Mouse (Mus musculus) stomach, embryonic 14.5 days (tissue): Measurements from ENCODE around the gene Vmn1r193. TPM values are rescaled to one million over a fixed set of nuclear protein-coding genes. Genes with fewer than 3 reads are reported as not detected.

Experiments
- ATAC-seq: fragments of 200-750 bp; cut with Nextera tagmentation; 2 replicates; pipeline ENCODE4 v1.8.0; 2017; ENCODE audit warnings: low read depth, moderate TSS enrichment; ENCODE audit not compliant: insufficient number of reproducible peaks, insufficient read depth, low FRiP score
- H3K27ac ChIP-seq: fragments of 300-500 bp; sonication (generic); 2 replicates; pipeline ENCODE4 v1.5.1; 2014; ENCODE audit warnings: mild to moderate bottlenecking, low read length, moderate library complexity, mixed read lengths
- H3K27me3 ChIP-seq: fragments of 300-500 bp; sonication (generic); 2 replicates; pipeline ENCODE4 v1.6.1; 2014; ENCODE audit warnings: low read length, control low read depth, mixed read lengths; ENCODE audit not compliant: control insufficient read depth, insufficient read depth
- H3K36me3 ChIP-seq: fragments of 300-500 bp; sonication (generic); 2 replicates; pipeline ENCODE4 v1.6.1; 2014; ENCODE audit warnings: mild to moderate bottlenecking, control low read depth, low read length, moderate library complexity, mixed read lengths; ENCODE audit not compliant: control insufficient read depth, insufficient read depth
- H3K4me1 ChIP-seq: fragments of 300-500 bp; sonication (generic); 2 replicates; pipeline ENCODE4 v1.6.1; 2014; ENCODE audit warnings: low read length, control low read depth, mixed read lengths; ENCODE audit not compliant: control insufficient read depth, insufficient read depth
- H3K4me2 ChIP-seq: fragments of 300-500 bp; sonication (generic); replicated peaks from 2 replicates; pipeline ENCODE4 v1.6.1; 2014; ENCODE audit warnings: low read depth, low read length, control low read depth
- H3K4me3 ChIP-seq: fragments of 300-500 bp; sonication (generic); 2 replicates; pipeline ENCODE4 v1.5.1; 2014; ENCODE audit warnings: low read depth, low read length, control low read depth
- H3K9ac ChIP-seq: fragments of 300-500 bp; sonication (generic); replicated peaks from 2 replicates; pipeline ENCODE4 v1.6.1; 2014; ENCODE audit warnings: low read depth, mild to moderate bottlenecking, control low read depth, low read length, moderate library complexity, mixed read lengths
- H3K9me3 ChIP-seq: fragments of 300-500 bp; sonication (generic); 2 replicates; pipeline ENCODE4 v1.6.1; 2016; ENCODE audit warnings: low read depth, low read length, control low read depth; ENCODE audit not compliant: control insufficient read depth
- WGBS: fragments of 180-500 bp; shearing (Covaris S2); extraction: QIAGEN DNeasy Blood & Tissue Kit; methylation state at CpG from one replicate; pipeline ENCODE4 v1.1.7; 2014; 5-methylcytosine and 5-hydroxymethylcytosine counted together
- microRNA-seq: library from miRNA; unstranded; fragments of <30 nt; microRNA quantifications from one replicate; pipeline ENCODE4, GENCODE M21; 2016
- polyA plus RNA-seq: library from polyadenylated mRNA; unstranded; fragments of >200 nt; fragmentation: Nextera tagmentation; extraction: Ambion mirVana; gene quantifications from 2 replicates; pipeline ENCODE4 v1.2.1, GENCODE M21; 2014

Gene Vmn1r193
- polyA plus RNA-seq, 1 experiment from 2014 or later = not detected

- Histone ChIP-seq H3K36me3 (no peaks in the 10 kb centered on the region), H3K27ac (no peak overlapping the region), H3K4me1 (no peaks in the 10 kb centered on the region), H3K4me3 (no peak overlapping the region), H3K9ac (no peak overlapping the region), H3K9me3 (peaks cover 10% of the 10 kb centered on the region), H3K27me3 (no peaks in the 10 kb centered on the region), H3K4me2 (no peak overlapping the region)
- ATAC-seq = no peak
- 92% methylated on average over 15 of the region's 15 CpGs for WGBS
Observed at GRCm38 (mm10) chr13:22168416-22168815, 54.5 kb downstream of the Vmn1r193 start.

Small RNA genes lying within 50 kb of the gene (microRNA-seq; reads per million reads assigned to microRNA genes)
- gene Gm23282 = not detected
- gene Gm25084 = not detected

Other genes starting within 250 kb of the Vmn1r193 start
- gene Pom121l2, start 242.0 kb downstream of the Vmn1r193 start, polyA plus RNA-seq = not detected in 2 replicates
- gene Prss16, start 213.4 kb downstream of the Vmn1r193 start, polyA plus RNA-seq = 0.15 and 0.75 TPM in 2 replicates
- 10.3 and 12.7 TPM in 2 replicates for gene Hist1h2ah, start 187.6 kb downstream of the Vmn1r193 start, polyA plus RNA-seq
- gene Hist1h2bk, start 187.3 kb downstream of the Vmn1r193 start, polyA plus RNA-seq = 7.0 and 7.5 TPM in 2 replicates
- gene Hist1h4i, start 181.8 kb downstream of the Vmn1r193 start, polyA plus RNA-seq = 19.1 and 22.4 TPM in 2 replicates
- gene Hist1h2ag, start 180.2 kb downstream of the Vmn1r193 start, polyA plus RNA-seq = 43.8 and 54.9 TPM in 2 replicates
- gene Hist1h2bj, start 179.9 kb downstream of the Vmn1r193 start, polyA plus RNA-seq = 8.6 and 12.4 TPM in 2 replicates
- gene Vmn1r188, start 138.7 kb downstream of the Vmn1r193 start, polyA plus RNA-seq = not detected in 2 replicates
- gene Vmn1r189, start 117.3 kb downstream of the Vmn1r193 start, polyA plus RNA-seq = not detected in 2 replicates
- gene Vmn1r191, start 39.2 kb downstream of the Vmn1r193 start, polyA plus RNA-seq = not detected in 2 replicates
- gene Vmn1r192, start 32.0 kb downstream of the Vmn1r193 start, polyA plus RNA-seq = not detected in 2 replicates
- not detected in 2 replicates for gene Vmn1r194, start 21.1 kb upstream of the Vmn1r193 start, polyA plus RNA-seq
- gene Vmn1r195, start 47.4 kb upstream of the Vmn1r193 start, polyA plus RNA-seq = not detected in 2 replicates
- not detected in 2 replicates for gene Vmn1r196, start 66.8 kb upstream of the Vmn1r193 start, polyA plus RNA-seq
- not detected in 2 replicates for gene Vmn1r197, start 101.4 kb upstream of the Vmn1r193 start, polyA plus RNA-seq
- not detected in 2 replicates for gene Vmn1r198, start 127.2 kb upstream of the Vmn1r193 start, polyA plus RNA-seq
- not detected in 2 replicates for gene Vmn1r199, start 156.7 kb upstream of the Vmn1r193 start, polyA plus RNA-seq
- gene Vmn1r200, start 167.2 kb upstream of the Vmn1r193 start, polyA plus RNA-seq = not detected in 2 replicates
- not detected in 2 replicates for gene Vmn1r201, start 248.8 kb upstream of the Vmn1r193 start, polyA plus RNA-seq